10 mouse cellular contexts compared by ENCODE assay signal in genomic region chr3:89727028-89727427, GRCm38 (mm10). TPM values are rescaled to one million over a fixed set of nuclear protein-coding genes. Genes with fewer than 3 reads are reported as not detected.
DNase-seq lines count a peak whose midpoint lies in the region; ATAC-seq lines count a peak whose summit lies in the region.
"Had no signal": no experiment of that assay in that cellular context is flagged by ENCODE, and none has a peak within 500 bp of the region (broad histone marks: within the 10 kb centered on the region; RNA-seq: fewer than 3 reads in every experiment).

No protein-coding gene starts in this region.

- no peak overlapping the region for H3K4me2 ChIP-seq in liver, embryonic 13.5 days
- H3K4me2 ChIP-seq: embryonic facial prominence, embryonic 13.5 days had no signal

- no peak for ATAC-seq in liver, embryonic 13.5 days (ENCODE audit: low read depth)

- peaks cover 20% of the 10 kb centered on the region for H3K4me1 ChIP-seq in heart, embryonic 10.5 days
- H3K4me1 ChIP-seq in liver, embryonic 13.5 days (replicated peaks) = peaks cover 28% of the 10 kb centered on the region

- no peaks in the 10 kb centered on the region for H3K36me3 ChIP-seq in heart, embryonic 10.5 days
- H3K36me3 ChIP-seq in liver, embryonic 13.5 days = no peaks in the 10 kb centered on the region
- H3K36me3 ChIP-seq: embryonic facial prominence, embryonic 13.5 days had no signal

- H3K27ac ChIP-seq in heart, embryonic 10.5 days = no peak overlapping the region
- H3K27ac ChIP-seq in liver, embryonic 13.5 days = no peak overlapping the region
- H3K27ac ChIP-seq: embryonic facial prominence, embryonic 13.5 days; macrophage had no signal

- no peak overlapping the region for H3K4me3 ChIP-seq in heart, embryonic 10.5 days
- H3K4me3 ChIP-seq in liver, embryonic 13.5 days (replicated peaks) = no peak overlapping the region
- H3K4me3 ChIP-seq: embryonic facial prominence, embryonic 13.5 days had no signal

- DNase-seq in heart, adult 8-10 months (ENCODE audit: low spot score) = peak; percentile 18
- no peak for DNase-seq in heart, adult 11 months
- DNase-seq in CD4-positive, CD25-positive, alpha-beta regulatory T cell, adult 2 months (ENCODE audit: low read depth, low spot score) = peak; percentile 81
- peak; percentile 68 for DNase-seq in adrenal gland, adult 8-10 months
- peak; percentile 83 for DNase-seq in heart, embryonic 10.5 days (ENCODE audit: low spot score)
- peak; percentile 51 for DNase-seq in liver, embryonic 13.5 days
- DNase-seq in spleen, adult 18-20 months = peak; percentile 35 to 51
- DNase-seq in right cerebral cortex, postnatal 4 days = no peak

- no peak overlapping the region for H3K9ac ChIP-seq in liver, embryonic 13.5 days
- H3K9ac ChIP-seq: embryonic facial prominence, embryonic 13.5 days had no signal

- H3K27me3 ChIP-seq in heart, embryonic 10.5 days (ENCODE audit: insufficient read depth, poor library complexity, severe bottlenecking) = no peaks in the 10 kb centered on the region
- no peaks in the 10 kb centered on the region for H3K27me3 ChIP-seq in liver, embryonic 13.5 days
- H3K27me3 ChIP-seq: embryonic facial prominence, embryonic 13.5 days had no signal

- 13% methylated on average over 4 of the region's 4 CpGs for WGBS in heart, embryonic 10.5 days
- 13% methylated on average over 4 of the region's 4 CpGs for WGBS in liver, embryonic 13.5 days (ENCODE audit: insufficient replicate concordance)

- no peaks in the 10 kb centered on the region for H3K9me3 ChIP-seq in heart, embryonic 10.5 days
- no peaks in the 10 kb centered on the region for H3K9me3 ChIP-seq in liver, embryonic 13.5 days (replicated peaks)
- H3K9me3 ChIP-seq: embryonic facial prominence, embryonic 13.5 days had no signal

RNA-seq across cellular contexts. Expression of gene Adar, which starts 12.2 kb away (rescaled TPM):
- 10 to 100 TPM; 10.8 to 13.0 (median 12.4) TPM for total RNA-seq in heart, adult 8-10 months (2022)
- 10 to 100 TPM; 38.7 to 57.6 (median 46.9) TPM for total RNA-seq in adrenal gland, adult 8-10 months (2022)
- polyA plus RNA-seq in heart, embryonic 10.5 days (2016; fragmentation: Nextera tagmentation; extraction: Ambion mirVana) = 8.6 and 10.0 TPM in 2 replicates
- 6.4 and 7.4 TPM in 2 replicates for polyA plus RNA-seq in liver, embryonic 13.5 days (2015; fragmentation: Nextera tagmentation; extraction: Ambion mirVana)

RNA-seq across cellular contexts. Expression of gene Chrnb2, which starts 37.4 kb away (rescaled TPM):
- total RNA-seq in heart, adult 8-10 months (2022) = under 1 TPM; 0.11 to 0.22 (median 0.16) TPM
- total RNA-seq in adrenal gland, adult 8-10 months (2022) = 1 to 10 TPM; 4.9 to 7.5 (median 5.6) TPM
- 0.25 and 0.26 TPM in 2 replicates for polyA plus RNA-seq in heart, embryonic 10.5 days (2016; fragmentation: Nextera tagmentation; extraction: Ambion mirVana)
- polyA plus RNA-seq in liver, embryonic 13.5 days (2015; fragmentation: Nextera tagmentation; extraction: Ambion mirVana) = 0.16 and 0.20 TPM in 2 replicates

RNA-seq across cellular contexts. Expression of gene Ube2q1, which starts 46.4 kb away (rescaled TPM):
- total RNA-seq in heart, adult 8-10 months (2022) = 10 to 100 TPM; 21.6 to 25.2 (median 23.0) TPM
- 10 to 100 TPM; 65.6 to 74.6 (median 72.5) TPM for total RNA-seq in adrenal gland, adult 8-10 months (2022)
- polyA plus RNA-seq in heart, embryonic 10.5 days (2016; fragmentation: Nextera tagmentation; extraction: Ambion mirVana) = 9.5 and 14.7 TPM in 2 replicates
- 3.4 and 3.5 TPM in 2 replicates for polyA plus RNA-seq in liver, embryonic 13.5 days (2015; fragmentation: Nextera tagmentation; extraction: Ambion mirVana)

Comparison
In these comparisons a context has a peak if more than half of its experiments do, and no peak if none do; other contexts are left out.
1. DNase-seq: peak in heart, adult 8-10 months (single experiment), CD4-positive, CD25-positive, alpha-beta regulatory T cell, adult 2 months (single experiment), adrenal gland, adult 8-10 months (single experiment), heart, embryonic 10.5 days (single experiment), liver, embryonic 13.5 days (single experiment) and spleen, adult 18-20 months (2 of 2); none in heart, adult 11 months (single experiment) and right cerebral cortex, postnatal 4 days (single experiment).
2. RNA of gene Chrnb2, which starts 37.4 kb away (total RNA-seq): 4.9 to 7.5 TPM in adrenal gland, adult 8-10 months; 0.11 to 0.22 TPM in heart, adult 8-10 months; every median in the first group is over 4 times any median in the second.